Mouse (Mus musculus): Measurements from ENCODE around the gene Actn4. TPM values are rescaled to one million over a fixed set of nuclear protein-coding genes. Genes with fewer than 3 reads are reported as not detected.
"Not testable (repeated sequence)": the region's sequence is repeated elsewhere in the genome, so short reads cannot be mapped to it uniquely, and the experiment has no call there.

Actn4 gene
- total and polyA plus RNA-seq, 3 experiments = 60.5 to 267 TPM; not detected in 1

GRCm38 (mm10) chr7:28870901-28871664 lies 91.1 kb downstream of the Actn4 start (continued):
- no peak for TF ChIP-seq ZKSCAN1 (IDR thresholded peaks at IDR 0.05; ENCODE audit: low read depth, low read length)
- TF ChIP-seq ELF1 (IDR thresholded peaks at IDR 0.05; ENCODE audit: low read depth, low read length) = 0 out of 2 replicates have a peak, but pooled peaks have one; percentile 30
- TF ChIP-seq EP300 (IDR thresholded peaks at IDR 0.05; ENCODE audit: low read depth in 1 of 2, low read length in 2 of 2) = peak; percentile 80 to 87
- peak; percentile 61 for TF ChIP-seq CHD2 (IDR thresholded peaks at IDR 0.05; ENCODE audit: low read length)

GRCm38 (mm10) chr7:28867508-28868340 lies 94.4 kb downstream of the Actn4 start:
- not testable (repeated sequence) for H3K79me2 ChIP-seq (ENCODE audit: control insufficient read depth, insufficient read depth, low read length, poor library complexity); H3K27me3 ChIP-seq (ENCODE audit: control insufficient read depth in 1 of 2, insufficient read depth in 2 of 2, low read length in 2 of 2); H3K9me3 ChIP-seq (replicated peaks; ENCODE audit: insufficient read depth, low read length)
- peak overlapping the region; percentile 52 for H3K9ac ChIP-seq (ENCODE audit: control insufficient read depth, low read depth, low read length, poor library complexity, severe bottlenecking)
- peak overlapping the region in 1 of 2 experiments; percentile 33; a peak in 1 of 4 replicates for H3K4me3 ChIP-seq (ENCODE audit: control insufficient read depth in 1 of 2, insufficient read depth in 1 of 2, low read depth in 2 of 2, low read length in 2 of 2)
- H3K36me3 ChIP-seq (ENCODE audit: control insufficient read depth in 1 of 2, insufficient read depth in 2 of 2, low read length in 2 of 2) = peaks cover 0 to 26% of the 10 kb centered on the region in 2 experiments; a peak in 2 of 4 replicates
- H3K27ac ChIP-seq (ENCODE audit: control insufficient read depth, low read depth, low read length) = peak overlapping the region; percentile 93
- peak; percentile 33; the same call in 1 of the 2 replicates for TF ChIP-seq SIN3A (IDR thresholded peaks at IDR 0.05; ENCODE audit: low read length)
- peak; percentile 96 for TF ChIP-seq ZNF384 (IDR thresholded peaks at IDR 0.05; ENCODE audit: low read depth, low read length)
- peak; percentile 46; the same call in 1 of the 2 replicates for TF ChIP-seq RAD21 (IDR thresholded peaks at IDR 0.05; ENCODE audit: low read depth, low read length)
- peak; percentile 52 to 88 (median 71); a peak in 5 of 6 replicates for TF ChIP-seq CTCF (IDR thresholded peaks at IDR 0.05 in 2 of 3, conservative IDR thresholded peaks at IDR 0.05 in 1 of 3; ENCODE audit: control insufficient read depth in 1 of 3, insufficient read depth in 1 of 3, low read depth in 2 of 3, low read length in 3 of 3, poor library complexity in 1 of 3, severe bottlenecking in 1 of 3)
- peak; percentile 58 for TF ChIP-seq SMC3 (IDR thresholded peaks at IDR 0.05; ENCODE audit: low read depth, low read length)
- 0 out of 2 replicates have a peak, but pooled peaks have one; percentile 49 for TF ChIP-seq HCFC1 (IDR thresholded peaks at IDR 0.05; ENCODE audit: low read depth, low read length)
- TF ChIP-seq ZC3H11A (IDR thresholded peaks at IDR 0.05; ENCODE audit: low read depth, low read length) = peak; percentile 41; the same call in 1 of the 2 replicates
- peak; percentile 49; the same call in 1 of the 2 replicates for TF ChIP-seq ZKSCAN1 (IDR thresholded peaks at IDR 0.05; ENCODE audit: low read depth, low read length)
- peaks cover 7 to 41% of the 10 kb centered on the region in 2 experiments for H3K4me1 ChIP-seq (ENCODE audit: control insufficient read depth in 1 of 2, insufficient read depth in 2 of 2, low read length in 2 of 2)
- DNase-seq (ENCODE audit: low read depth, low spot score) = peak; percentile 79

- Histone ChIP-seq H3K9ac (ENCODE audit: control insufficient read depth, low read depth, low read length, poor library complexity, severe bottlenecking) (peak overlapping the region; percentile 74), H3K4me3 (ENCODE audit: control insufficient read depth in 1 of 2, insufficient read depth in 1 of 2, low read depth in 2 of 2, low read length in 2 of 2) (peak overlapping the region in 1 of 2 experiments; percentile 49; a peak in 2 of 4 replicates), H3K4me1 (ENCODE audit: control insufficient read depth in 1 of 2, insufficient read depth in 2 of 2, low read length in 2 of 2) (peaks cover 7 to 42% of the 10 kb centered on the region in 2 experiments), H3K36me3 (ENCODE audit: control insufficient read depth in 1 of 2, insufficient read depth in 2 of 2, low read length in 2 of 2) (peaks cover 0 to 26% of the 10 kb centered on the region in 2 experiments; a peak in 2 of 4 replicates), H3K9me3 (replicated peaks; ENCODE audit: insufficient read depth, low read length) (no peaks in the 10 kb centered on the region), H3K79me2 (ENCODE audit: control insufficient read depth, insufficient read depth, low read length, poor library complexity) (no peaks in the 10 kb centered on the region; the same call in 1 of the 2 replicates), H3K27ac (ENCODE audit: control insufficient read depth, low read depth, low read length) (peak overlapping the region; percentile 93), H3K27me3 (ENCODE audit: control insufficient read depth in 1 of 2, insufficient read depth in 2 of 2, low read length in 2 of 2) (no peaks in the 10 kb centered on the region)
- peak; percentile 75 for DNase-seq (ENCODE audit: low read depth, low spot score)
- TF ChIP-seq ETS1 (IDR thresholded peaks at IDR 0.05; ENCODE audit: low read depth, low read length) = peak; percentile 54; the same call in 1 of the 2 replicates
- peak; percentile 31; the same call in 1 of the 2 replicates for TF ChIP-seq RCOR1 (IDR thresholded peaks at IDR 0.05; ENCODE audit: low read depth, low read length)
- no peak for TF ChIP-seq E2F4 (IDR thresholded peaks at IDR 0.05; ENCODE audit: borderline replicate concordance, low read depth, low read length)
Observed at GRCm38 (mm10) chr7:28866769-28867507, 95.2 kb downstream of the Actn4 start.

Data from MEL (cell line).